Mouse (Mus musculus): ENCODE measurements at regions not wholly inside any gene's neighbourhood (a gene's known extent, or its start where the extent isn't known, plus 50 kb on each side); places are given as distances from the start of the nearest gene placed in this dataset.

DNA sequence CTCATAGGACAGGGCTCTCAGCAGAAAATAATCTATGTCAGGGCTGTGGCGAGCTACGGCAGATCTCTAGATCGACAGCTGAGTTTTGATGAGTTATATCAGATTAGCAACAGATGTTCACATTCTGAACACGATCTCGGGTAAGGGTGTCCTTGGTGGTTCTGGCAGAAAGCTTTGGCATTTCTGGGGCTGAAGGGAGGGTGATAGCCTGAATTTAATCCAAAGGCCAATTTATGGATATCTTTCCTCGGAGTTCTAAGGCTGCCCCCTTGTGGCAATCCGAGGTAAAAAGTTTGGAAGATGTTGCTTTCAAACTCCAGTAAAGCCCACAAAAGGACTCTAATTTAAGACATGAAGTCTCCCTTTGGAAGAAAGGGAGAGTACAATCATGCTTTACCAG lies 101.3 kb upstream of the Luzp2 start:
- DNase-seq (ENCODE audit: low spot score) = peak; percentile 39

DNA sequence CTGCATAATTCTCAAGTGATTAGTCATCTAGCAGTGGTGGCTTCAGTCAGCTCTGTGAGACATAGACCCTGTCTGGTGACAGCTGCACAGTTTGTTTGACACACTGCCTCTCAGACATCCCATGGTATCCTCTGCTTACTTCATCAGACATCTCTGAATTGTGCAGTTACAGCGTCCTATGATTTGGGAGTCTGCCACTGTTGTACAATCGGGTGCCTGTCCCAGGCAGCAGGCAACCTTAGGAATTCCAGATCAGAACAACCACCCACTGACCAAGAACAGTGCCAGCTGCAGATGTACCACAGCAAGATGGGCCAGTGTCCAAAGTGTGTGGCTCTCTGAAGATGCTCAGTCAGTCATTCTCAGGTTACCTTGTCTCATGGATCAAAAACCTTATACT lies 100.4 kb upstream of the Luzp2 start:
- DNase-seq (ENCODE audit: low spot score) = no peak

GRCm38 (mm10) chr7:54767341-54767740 lies 68.0 kb upstream of the Luzp2 start:
- DNase-seq (ENCODE audit: low spot score) = no peak

DNA sequence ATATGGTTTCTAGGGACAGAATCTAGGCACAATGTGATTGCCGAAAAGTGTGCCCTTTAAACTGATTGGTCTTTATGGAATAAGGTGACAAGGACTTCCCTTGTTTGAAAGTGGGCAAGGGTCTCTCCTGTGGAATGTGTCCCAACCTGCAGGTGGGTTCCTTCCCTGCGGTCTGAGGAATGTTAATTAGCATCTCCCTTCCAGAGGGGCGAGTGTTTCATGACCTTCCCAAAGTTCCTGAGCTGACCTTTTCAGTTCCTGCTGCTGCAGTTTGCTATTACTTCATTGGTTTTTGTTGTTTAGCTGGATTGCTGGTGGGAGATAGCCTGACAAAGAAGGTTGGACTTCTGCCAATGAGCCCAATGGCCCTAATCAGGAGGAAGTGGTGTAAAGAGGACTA lies 66.6 kb upstream of the Luzp2 start:
- no peak for DNase-seq (ENCODE audit: low spot score)

DNA sequence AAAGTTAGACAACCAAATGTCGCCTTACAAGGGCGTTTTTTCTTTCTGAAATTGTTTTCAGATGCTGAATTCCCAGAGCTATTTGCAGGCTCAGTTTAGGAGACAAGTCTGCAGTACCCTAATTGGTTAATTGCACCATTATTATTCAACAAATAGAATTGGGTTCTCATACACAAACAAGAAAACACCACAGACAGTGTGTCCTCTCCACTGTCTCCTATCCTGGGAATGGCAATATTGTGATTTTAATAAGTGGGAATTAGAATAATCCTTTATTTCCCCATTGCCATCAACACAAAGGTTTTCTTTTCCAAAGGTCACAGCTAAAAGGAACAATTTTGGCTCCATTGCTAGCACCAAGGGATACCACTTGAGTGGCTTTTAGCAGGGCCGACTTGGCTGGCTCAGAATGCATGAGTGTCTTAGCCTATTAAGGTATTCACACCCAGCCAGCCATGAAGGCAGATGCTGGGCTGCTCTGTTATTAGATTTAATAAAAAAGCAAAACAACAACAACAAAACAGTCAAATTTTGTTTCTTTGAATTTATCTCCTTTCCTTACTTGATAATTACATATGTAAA lies 53.3 kb upstream of the Luzp2 start:
- no peak for DNase-seq (ENCODE audit: low spot score)

DNA sequence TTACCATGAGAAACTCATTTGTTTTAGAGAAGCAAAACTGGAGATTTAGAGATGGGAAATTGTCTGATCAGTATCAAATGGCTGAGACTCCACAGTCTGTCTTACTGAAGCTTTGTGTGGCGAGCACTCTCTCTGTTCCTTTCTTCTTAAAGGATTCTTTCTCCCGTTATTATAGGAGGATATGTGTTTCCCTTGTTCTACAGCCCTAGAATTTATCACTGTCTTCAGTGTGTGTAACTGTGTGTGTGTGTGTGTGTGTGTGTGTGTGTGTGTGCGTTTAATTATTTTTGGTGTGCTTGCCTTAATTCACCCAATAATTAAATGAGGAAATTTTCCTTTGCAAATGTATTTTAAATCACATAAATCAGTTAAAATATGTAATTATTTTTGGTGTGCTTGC lies 52.7 kb upstream of the Luzp2 start:
- no peak for DNase-seq (ENCODE audit: low spot score)

GRCm38 (mm10) chr7:54783550-54784529 lies 51.5 kb upstream of the Luzp2 start:
- no peak for DNase-seq (ENCODE audit: low spot score)
